Mouse (Mus musculus) liver, adult (tissue): Measurements from ENCODE around the gene Notch2.

Source experiments
- GATA4 ChIP-seq: IDR thresholded peaks from 2 replicates; pipeline ENCODE4 v1.6.1; 2014; ENCODE audit warnings: mild to moderate bottlenecking, low read length; ENCODE audit not compliant: insufficient replicate concordance

Notch2 gene

DNA sequence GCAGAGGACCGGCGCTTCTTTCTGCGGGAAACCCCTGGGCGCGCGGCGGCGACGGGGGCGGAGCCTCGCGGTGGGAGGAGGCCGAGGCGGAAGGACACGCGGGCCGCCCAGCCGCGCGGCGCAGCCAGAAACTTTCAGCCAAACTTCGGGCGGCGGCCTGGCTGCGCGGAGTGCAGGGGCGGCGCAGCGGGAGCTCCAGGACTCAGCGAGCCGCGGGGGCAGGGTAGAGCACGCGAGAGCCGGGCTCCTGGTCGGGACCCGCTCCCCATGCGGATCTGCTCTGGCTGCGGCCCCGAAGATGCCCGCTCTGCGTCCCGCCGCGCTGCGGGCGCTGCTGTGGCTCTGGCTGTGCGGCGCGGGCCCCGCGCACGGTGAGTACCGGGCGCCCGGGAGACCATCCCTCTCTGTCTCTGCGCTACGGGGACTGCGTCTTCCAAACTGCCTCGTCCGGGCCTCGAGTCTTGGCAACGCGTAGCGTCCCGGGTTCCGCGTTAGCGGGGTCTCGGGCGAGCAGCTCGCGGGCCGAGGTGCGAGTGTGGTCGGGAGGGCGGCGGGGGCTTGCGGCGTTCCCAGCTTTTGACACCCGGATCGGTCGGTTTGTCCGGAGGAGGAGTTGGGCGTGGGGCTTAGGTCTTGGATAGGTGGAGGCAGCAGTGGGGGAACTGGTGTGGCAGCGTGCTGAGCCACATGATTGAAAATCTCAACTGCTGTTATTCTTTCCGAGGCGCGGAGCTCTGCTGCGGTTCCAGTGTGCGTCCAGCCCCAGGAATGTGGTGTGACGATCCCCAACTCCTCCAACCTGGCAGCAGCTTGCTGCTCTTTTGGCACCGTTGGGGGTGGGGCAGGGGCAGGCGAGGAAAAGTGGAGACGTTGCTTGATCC lies at the start of gene Notch2:
Gene Notch2 (plus strand): TSS at position 127 of the 881 bp plus-strand sequence.
- peak; percentile 65; the same call in 1 of the 2 replicates for TF ChIP-seq GATA4

DNA sequence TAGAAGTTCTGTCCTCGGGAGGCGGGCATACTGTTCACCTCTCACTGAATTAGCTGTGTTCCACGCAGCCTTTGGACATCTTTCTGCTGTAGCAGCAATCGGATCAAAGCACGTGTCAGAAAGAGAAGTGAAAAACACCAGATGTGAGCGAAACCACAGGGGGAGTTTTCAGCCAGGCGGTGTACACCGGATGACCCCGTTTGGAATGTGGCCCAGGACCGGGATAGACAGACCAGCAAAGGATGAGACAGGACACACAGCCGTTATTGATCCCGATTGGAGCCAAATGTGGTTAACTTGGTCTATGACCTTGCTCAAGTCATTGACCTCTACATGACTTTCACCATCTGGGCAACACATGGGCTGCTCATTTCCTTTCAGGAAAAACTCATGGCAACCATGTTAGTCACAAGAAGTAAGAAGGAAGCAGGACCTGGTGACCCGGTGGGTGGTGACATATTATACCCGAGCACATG lies 48.4 kb upstream of the Notch2 start:
- no peak for TF ChIP-seq GATA4

DNA sequence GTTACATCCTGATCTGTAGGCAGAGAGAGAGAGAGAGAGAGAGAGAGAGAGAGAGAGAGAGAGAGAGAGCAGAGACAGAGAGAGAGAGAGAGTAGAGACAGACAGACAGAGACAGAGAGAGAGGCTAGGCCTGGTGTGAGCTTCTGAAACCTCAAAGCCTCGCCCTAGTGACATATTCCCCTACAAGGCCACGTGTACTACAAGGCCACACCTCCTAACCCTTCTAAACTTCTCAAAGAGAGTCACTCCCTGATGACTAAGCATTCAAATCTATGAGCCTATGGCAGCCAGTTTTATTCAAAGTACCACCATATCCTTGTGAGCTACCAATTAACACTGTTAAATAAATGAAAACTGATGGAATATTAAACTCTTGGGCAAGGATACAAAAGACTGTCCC lies 45.7 kb upstream of the Notch2 start:
- no peak for TF ChIP-seq GATA4

DNA sequence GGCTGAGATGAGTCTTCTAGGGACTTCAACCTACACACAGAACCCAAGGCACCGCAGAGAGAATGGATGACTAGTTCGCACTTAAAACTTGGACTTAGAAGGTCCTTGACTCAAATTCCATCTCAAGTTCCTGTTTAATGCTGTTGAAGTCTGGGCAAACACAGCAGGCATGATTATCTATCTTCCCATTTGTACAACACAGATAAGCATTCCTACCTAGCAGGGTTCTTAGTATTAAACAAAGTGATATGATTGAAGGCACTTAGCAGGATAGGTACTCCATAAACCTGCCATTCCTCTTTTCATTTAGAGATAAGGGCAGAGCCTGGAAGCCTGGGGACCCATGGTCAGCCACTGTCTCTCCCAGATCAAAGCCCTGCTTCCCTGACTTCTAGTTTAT lies 45.1 kb upstream of the Notch2 start:
- no peak for TF ChIP-seq GATA4

DNA sequence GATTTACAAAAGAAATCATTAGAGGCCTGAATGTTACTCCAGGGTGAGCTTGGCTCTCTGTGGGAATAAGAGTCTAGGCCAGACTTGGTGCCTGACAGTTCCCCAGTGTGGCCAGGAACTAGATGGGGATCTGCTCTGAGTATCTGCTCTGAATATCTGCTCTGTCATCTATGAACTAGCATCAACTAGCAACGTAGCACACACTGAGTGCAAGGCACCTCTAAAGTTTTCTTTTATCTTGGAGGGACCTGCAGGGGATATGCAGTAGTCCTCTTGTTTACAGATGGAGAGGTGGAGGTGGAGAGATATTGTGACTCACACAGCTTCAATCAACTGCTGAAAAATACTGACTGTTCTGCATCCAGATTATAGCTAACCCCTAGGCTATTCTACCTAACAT lies 44.3 kb upstream of the Notch2 start:
- TF ChIP-seq GATA4 = no peak

DNA sequence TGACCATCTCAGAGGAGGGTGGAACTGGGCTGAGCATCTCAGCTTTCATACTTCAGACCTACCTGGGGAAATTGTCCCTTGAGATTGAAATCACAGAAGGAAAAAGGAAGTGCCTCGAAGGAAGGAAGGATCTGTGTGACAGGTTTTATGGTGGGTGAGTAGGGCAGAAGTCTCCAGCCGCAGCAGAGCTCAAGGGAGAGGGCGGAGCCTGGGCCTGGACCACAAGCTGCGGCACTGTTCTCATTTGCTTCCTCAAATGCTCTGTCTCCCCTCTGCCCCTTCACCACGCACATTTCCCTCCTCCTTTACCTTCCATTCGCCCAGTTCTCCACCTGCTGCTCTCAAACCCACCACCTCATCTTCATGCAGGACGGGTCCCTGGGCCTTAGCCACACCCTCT lies 42.2 kb upstream of the Notch2 start:
- no peak for TF ChIP-seq GATA4

DNA sequence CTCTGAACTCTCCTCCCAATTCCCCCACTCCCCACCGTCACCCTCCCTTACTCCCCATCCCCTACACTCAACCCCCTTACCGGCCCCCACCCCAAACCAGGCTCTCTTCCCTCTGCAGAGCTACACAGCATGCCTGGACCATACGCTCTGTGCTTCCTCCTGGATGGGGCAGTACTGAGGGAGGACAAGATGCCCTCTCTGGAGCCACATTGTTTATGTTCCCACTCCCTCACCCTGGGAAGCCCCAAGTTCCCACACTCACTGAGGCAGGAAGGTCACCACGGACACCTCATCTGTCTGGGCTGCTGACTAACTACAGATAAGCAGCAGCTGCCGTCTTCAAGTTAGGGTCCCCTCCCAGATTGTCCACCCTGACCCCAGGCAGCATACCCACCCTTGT lies 41.1 kb upstream of the Notch2 start:
- TF ChIP-seq GATA4 = no peak

DNA sequence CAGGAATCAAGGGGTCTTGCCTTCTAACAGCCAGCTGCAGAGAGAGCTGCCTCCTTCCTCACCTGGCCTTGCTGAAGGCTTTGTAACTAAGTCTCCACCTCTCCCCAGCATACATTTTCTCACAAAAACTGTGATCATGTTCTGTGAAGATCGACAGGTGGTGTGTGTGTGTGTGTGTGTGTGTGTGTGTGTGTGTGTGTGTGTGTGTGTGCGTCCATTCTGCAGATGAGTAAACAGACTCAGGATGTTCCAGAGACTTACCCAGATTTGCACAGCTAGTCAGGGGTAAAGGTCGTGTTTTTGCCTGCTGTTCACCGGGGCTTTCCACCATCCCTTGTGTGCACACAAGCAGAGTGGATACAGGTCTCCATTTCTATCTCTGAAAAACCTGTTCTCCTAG lies 40.6 kb upstream of the Notch2 start:
- TF ChIP-seq GATA4 = no peak

DNA sequence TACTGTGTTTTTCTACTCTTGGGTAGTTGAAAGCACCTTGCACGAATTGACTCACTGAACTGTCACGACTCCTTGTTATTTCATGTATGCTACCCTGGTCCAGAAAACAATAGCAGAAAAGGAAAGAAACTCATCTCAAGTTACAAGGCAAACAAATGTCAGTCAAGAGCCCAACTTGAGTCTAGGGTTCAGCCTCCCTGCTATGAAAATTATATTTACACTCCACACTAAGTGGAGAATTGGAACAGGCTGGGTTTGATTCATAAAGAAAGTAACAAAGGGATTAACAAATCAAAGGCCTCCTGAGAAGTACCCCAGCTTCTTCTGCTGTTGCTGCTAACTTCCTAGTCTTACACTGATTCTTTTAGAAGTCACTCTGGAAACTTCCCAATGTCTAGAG lies 40.0 kb upstream of the Notch2 start:
- no peak for TF ChIP-seq GATA4

DNA sequence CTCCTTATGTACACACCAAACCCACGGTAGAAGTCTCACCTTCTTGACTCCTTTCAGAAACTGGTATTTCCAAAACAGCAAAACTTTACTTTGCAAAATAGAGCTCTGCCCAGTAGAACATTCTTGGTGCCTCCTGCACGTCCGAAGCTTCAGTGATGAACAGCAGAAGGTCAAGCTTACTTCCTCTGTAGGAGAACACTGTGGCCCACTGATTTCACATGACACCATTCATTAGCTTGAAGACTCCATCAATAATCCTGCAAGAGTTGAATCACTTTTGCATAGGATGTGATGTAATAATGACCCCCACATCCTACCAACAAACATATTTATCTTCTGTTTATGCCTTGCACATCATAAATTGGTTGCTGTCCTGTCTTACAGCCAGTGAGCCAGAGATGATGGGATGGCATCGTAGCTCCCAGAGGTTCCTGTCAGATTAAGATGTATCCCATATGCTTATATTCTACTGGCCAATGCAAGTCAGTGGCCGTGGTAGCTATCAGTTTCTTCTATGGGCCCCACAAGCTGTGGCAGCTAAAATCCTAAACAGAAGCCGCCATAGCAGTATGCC lies 39.0 kb upstream of the Notch2 start:
- no peak for TF ChIP-seq GATA4

DNA sequence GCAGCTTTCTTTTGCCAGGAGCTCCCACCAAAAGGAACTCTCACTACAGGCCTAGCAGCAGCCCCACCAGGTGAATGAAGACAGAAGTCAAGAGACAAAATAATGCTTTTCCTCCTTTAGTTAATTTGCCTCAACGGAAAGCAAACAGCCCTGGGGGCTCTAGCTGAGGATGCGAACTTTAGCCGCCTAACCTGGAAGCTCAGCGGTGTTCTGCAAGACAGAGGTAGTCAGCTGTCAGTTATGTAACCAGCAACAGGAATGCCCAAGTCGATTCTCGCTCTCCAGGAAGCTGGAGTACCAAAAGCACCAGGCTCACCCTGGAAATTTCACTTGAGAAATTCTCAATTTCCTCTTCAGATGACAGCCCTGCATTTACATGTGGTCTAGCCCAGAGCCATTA lies 36.6 kb upstream of the Notch2 start:
- no peak for TF ChIP-seq GATA4

DNA sequence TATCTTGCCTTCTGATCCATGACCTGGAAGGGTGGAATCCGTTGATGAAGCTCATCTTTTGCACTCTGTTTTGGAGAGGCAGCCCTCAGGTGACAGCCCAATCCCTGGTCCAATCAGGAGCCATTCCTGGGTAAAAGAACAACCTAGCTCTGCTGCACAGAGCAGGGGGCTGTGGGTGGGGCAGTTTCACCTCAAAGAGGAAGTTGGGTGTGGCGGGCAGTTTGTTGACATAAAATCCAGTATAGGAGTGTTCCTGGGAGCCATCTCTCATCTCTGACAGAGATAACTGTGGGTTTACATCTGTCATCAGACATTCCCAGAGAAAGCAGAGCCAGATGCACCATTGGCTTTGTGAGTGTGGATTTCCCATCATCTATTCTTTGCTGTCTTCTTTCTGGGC lies 34.6 kb upstream of the Notch2 start:
- no peak for TF ChIP-seq GATA4

DNA sequence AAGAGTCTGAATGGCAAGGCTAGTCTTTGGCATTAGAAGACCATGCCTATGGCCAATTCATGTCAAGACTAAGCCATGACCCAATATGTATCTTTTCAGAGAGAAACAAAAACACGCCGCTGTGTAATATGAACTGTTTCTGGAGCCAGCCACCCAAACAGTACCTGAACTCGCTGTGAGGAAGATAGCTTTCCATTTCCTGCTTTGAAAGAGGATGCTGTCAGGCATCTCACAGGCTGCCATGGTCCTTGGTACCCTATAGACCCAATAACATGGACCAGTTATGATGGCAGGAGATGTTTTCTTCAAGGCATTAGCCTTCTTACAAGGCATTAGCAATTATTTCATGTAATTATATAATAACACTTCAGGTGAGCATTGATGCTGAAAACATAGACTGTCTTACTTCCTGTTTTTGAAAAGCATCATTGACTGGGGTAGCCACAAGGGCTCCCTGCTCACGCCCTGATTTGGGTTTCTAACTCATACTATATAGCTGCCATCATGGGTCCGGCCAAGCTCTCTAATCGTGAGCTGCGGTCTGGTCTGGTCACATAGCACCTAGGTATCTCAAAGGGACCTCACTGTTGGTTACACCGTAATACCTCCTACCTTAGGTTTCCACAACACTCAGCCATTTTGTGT lies 32.5 kb upstream of the Notch2 start:
- no peak for TF ChIP-seq GATA4

DNA sequence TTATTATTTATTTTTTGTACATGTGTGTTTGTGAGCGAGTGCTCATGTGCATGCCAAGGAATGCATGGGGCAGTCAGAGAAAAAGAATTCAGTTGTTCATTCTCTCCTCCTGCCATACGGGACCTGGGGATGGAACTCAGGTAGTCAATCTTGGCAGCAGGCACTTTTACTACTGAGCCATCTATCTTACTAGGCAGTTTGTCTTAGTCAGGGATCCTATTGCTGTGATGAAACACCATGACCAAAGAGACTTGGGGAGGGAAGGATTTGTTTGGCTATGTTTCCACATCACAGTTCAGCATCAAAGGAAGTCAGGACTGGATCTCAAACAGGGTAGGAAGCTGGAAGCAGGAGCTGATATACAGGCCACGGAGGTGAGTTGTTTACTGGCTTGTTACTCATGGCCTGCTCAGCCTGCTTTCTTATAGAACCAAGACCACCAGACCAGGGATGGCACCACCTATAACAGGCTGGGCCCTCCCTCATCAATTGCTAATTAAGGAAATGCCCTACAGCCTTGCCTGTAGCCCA lies 31.9 kb upstream of the Notch2 start:
- no peak for TF ChIP-seq GATA4

DNA sequence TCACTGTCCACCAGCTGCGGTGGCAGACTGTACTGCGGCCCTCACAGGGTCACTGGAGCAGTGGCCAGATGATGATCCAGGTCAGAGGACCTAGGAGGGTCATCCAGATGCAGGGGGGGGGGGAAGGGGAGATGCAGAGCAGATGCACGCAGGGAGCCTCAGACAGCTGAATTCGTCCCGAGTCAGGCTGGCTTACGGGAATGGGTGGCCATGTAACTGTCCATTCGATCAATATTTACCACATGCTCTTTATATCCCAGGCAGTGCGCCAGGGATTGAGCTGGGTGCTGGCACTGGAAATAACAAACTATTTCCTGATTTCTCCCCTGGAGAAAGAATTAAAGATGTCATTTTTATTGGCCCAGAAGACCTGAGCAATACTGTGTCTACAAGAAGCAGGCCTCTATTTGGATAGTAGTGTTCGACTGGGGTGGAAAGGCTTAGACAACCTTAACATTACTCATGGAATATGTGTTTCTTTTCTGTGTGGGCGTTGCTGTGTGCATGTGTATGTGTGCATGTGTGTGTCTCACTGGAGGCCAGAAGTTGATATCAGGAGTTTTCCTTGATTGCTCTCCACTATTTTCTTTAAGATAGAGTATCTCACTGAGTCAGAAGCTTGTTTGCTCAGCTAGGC lies 28.3 kb upstream of the Notch2 start:
- TF ChIP-seq GATA4 = no peak
